Mouse (Mus musculus) intestine, embryonic 16.5 days (tissue): ENCODE results near the gene Sesn1. TPM values are rescaled to one million over a fixed set of nuclear protein-coding genes. Genes with fewer than 3 reads are reported as not detected.

Experiments
- polyA plus RNA-seq: library from polyadenylated mRNA; unstranded; fragments of >200 nt; fragmentation: Nextera tagmentation; extraction: Ambion mirVana; gene quantifications from 2 replicates; pipeline ENCODE4 v1.2.1, GENCODE M21; 2015

The Sesn1 gene
- polyA plus RNA-seq, 1 experiment from 2014 or later, result 28.3 TPM

Other genes with a start within 250 kb of the Sesn1 start
- 1.0 and 1.1 TPM in 2 replicates for gene Ccdc162, start 93.3 kb upstream of the Sesn1 start, polyA plus RNA-seq
- gene Cep57l1, start 64 bp upstream of the Sesn1 start, polyA plus RNA-seq, result 13.6 and 18.6 TPM in 2 replicates
- 0.73 and 1.8 TPM in 2 replicates for gene Armc2, start 208.5 kb downstream of the Sesn1 start, polyA plus RNA-seq